Mouse (Mus musculus) gastrocnemius, postnatal 4 days (tissue): ENCODE measurements around the gene Prss30. TPM values are rescaled to one million over a fixed set of nuclear protein-coding genes. Genes with fewer than 3 reads are reported as not detected.

ENCODE experiments used
- DNase-seq, 2 experiments: peaks; one replicate each; pipeline ENCODE4 v3.0.0; 2021 to 2022; ENCODE audit warnings: low spot score in 2 of 2, mixed read lengths in 2 of 2
- long read RNA-seq, 2 experiments: library from polyadenylated mRNA; stranded (forward); transcript quantifications; one replicate each; pipeline ENCODE4 v2.0.0; 2021
- total RNA-seq, 2 experiments: library from RNA; stranded (reverse); gene quantifications; 2 replicates each; pipeline ENCODE4 v1.2.3; 2021

Gene Prss30
- not detected for total RNA-seq
- long read RNA-seq, experiment 1, result 0 reads
- long read RNA-seq, experiment 2, result 0 reads

DNA sequence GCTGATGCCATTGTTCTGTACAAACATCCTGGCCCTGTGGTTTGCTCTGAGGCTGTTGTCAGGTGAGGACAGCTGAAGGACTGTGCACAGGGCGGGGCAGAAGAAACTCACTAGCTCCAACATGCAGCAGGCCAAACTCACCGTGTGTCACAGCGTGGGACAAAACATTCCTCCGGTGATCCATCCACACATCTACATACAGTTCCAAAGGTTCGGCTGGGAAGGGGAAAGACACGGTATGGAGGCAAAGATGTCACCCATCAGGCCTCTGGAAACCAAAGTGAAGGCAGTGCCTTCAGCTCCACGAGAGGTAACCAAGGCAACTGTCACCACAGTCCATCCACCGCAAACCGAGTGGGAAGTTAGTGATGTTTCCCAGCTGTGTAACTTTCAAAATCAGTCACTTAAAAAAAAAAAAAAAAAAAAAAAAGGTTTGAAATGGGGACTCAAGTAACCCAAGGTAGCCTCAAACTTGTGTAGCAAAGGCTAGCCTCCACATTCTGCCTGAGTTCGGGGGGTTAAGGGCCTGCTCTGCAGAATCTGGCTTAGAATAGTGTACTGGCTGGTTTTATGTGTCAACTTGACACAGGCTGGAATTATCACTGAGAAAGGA is at the start of gene Prss30:
TSS of gene Prss30 (minus strand) at position 270 of the 613 bp plus-strand sequence.
- DNase-seq, result no peak

GRCm38 (mm10) chr17:24029477-24029876 is 49.1 kb upstream of the Prss30 start:
- DNase-seq, result no peak

DNA sequence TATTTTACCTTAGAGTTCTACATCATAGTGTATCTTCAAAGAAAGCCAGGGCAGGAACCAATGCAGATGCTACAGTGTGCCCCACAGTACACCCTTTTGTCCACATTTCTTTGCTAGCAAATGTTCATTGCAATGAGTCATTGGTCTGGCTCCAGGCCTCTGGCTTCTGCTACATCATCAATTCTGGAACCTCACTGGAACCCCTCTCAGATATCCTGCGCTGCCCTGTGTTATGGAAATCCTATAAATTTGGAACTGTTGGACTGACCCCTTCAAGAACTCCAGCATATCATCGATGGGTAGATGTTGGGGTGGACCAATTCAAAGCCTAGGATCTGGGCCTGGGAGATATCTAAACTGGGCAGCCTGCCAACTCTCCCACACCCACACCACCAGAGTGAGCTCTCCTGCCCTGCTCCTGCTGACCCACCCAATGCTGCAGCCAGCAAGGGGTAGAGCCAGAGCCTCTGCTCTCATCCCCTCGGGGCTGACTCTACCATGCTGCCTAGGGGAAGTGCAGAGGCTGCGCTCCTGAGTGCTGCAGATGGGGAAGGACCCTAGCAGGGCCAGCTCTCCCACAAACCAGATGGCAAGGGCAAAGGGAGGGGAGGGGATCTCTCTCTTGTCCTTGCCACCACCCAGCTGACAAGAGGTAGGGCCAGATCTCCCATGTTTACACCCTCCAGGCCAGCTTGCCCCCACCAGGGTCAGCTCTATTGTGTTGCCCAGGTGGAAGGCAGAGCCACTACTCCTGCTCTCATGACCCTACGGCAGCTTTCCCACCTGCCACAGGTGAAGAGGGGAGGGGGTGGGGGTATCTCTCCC is 41.2 kb upstream of the Prss30 start:
- DNase-seq, result peak in 1 of 2 experiments; percentile 42

GRCm38 (mm10) chr17:24020696-24021095 is 40.3 kb upstream of the Prss30 start:
- no peak for DNase-seq

- DNase-seq, result no peak
Measured at GRCm38 (mm10) chr17:24015727-24016126, 35.4 kb upstream of the Prss30 start.

DNA sequence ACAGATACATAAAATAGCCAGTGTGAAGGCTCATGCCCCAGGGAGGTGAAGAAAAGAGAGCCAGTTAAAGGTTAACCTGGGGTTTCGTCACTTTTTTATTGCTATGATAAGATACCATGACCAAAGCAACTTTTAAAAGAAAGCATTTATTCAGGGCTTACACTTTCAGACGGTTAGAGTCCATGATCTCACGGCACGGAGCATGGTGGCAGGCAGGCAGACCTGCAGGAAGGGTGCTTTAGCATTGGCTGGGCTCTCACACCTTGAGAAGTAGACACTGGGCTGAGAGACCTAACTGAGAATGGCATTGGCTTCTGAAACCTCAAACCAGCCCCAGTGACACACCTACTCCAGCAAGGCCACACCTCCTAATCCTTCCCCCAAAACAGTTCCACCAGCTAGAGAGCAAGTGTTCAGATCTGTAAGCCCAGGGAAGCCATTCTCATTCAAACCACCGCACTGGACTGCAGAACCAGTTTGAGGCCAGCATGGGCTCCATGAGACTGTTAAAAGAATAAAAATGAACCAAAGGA is 34.1 kb upstream of the Prss30 start:
- no peak for DNase-seq

- DNase-seq, result no peak
Measured at GRCm38 (mm10) chr17:24012921-24013320, 32.6 kb upstream of the Prss30 start.

- DNase-seq, result no peak
Measured at GRCm38 (mm10) chr17:24009617-24010016, 29.3 kb upstream of the Prss30 start.

DNA sequence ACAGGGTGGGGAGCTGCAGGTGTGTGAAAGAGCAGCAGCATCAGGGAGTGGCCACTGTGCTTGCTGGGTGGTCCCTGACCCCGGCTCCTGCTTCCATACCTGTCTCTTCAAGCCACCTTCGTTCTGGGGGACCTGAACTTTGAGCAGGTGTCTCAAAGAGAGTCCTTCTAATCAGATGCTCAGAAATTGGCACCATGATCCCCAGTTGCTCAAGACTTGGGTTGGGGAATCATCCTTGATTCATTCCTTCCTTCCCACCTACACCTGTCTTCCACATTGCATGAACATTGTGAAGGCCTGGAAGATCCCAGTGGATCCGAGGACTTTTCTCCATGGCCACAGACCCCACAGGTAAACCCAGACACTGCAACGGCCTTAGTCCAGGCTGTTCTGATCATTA is 27.7 kb upstream of the Prss30 start:
- no peak for DNase-seq

- no peak for DNase-seq
Measured at GRCm38 (mm10) chr17:24007391-24007790, 27.0 kb upstream of the Prss30 start.

- no peak for DNase-seq
Measured at GRCm38 (mm10) chr17:24006930-24007329, 26.6 kb upstream of the Prss30 start.

- DNase-seq, result no peak
Measured at GRCm38 (mm10) chr17:24005049-24005448, 24.7 kb upstream of the Prss30 start.

DNA sequence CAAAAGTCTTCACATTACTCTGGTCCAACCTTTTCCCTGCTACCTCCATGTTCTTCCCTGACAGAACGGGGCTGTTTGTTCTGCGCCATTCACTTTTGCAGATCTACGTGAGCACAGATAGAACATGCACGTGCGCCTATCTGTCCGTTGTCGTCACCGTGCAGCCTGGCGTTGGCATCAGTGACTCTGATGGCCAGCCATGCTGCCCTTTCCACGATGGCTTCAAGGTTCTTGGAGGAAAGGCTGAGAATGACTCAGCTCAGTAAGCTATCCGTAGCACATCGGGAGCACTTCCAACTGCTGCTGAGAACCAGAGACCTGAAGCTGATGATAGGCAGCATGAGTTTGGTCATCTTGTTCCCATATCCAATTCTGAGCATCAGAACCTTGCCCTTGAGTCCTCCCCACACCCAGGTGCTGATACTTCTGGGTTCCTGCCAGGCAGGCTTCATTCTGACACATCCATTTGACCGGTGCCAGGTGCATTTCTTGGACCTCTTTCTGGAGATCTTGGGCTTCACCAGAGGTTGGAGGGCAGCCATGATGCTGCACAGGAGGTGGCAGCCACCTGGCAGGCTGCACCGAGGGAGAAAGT is 23.8 kb upstream of the Prss30 start:
- DNase-seq, result no peak

DNA sequence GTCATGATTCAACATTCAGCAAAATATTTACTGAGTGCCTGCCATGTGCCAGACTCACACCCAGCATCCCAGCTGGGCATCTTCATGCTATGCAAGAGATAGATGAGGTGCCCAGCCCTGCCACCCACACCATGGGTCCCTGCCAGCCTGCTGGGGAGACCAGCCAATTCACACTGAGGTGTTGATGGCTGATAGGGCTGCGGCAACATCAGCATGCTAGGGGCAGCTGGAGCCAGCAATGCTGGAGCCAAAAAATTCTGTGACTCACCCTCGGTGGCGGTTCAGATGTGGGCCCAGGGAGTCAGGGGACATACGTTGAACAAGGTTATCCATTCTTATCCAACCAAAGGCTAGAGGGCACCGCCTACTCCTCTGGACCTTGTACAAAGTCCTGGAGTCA is 20.0 kb upstream of the Prss30 start:
- DNase-seq, result peak in 1 of 2 experiments; percentile 26

DNA sequence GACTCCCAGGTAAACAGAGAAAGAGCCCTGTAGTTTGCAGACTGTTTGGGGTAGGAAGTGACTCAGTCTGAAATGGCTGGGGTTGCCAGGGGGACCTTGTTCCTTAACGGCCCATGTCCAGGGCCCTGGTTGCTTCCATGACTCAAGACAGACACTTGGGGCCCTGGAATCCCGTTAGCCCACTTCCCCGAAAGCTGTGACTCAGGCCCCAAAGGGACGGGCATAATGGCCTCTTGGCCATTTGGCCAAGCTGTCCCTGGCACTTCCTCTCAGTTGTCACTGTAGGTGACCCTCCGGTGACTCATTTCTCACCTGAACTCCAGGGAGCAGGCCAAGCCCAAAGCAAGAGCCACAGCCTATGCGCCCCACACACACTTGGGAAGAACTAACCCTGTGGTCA is 18.0 kb upstream of the Prss30 start:
- no peak for DNase-seq

GRCm38 (mm10) chr17:23997901-23998300 is 17.5 kb upstream of the Prss30 start, which contains the start of gene Prss22:
Gene Prss22 (minus strand): TSS chr17:23998100.
- DNase-seq, result no peak

- no peak for DNase-seq
Measured at GRCm38 (mm10) chr17:23995421-23995820, 15.1 kb upstream of the Prss30 start.

DNA sequence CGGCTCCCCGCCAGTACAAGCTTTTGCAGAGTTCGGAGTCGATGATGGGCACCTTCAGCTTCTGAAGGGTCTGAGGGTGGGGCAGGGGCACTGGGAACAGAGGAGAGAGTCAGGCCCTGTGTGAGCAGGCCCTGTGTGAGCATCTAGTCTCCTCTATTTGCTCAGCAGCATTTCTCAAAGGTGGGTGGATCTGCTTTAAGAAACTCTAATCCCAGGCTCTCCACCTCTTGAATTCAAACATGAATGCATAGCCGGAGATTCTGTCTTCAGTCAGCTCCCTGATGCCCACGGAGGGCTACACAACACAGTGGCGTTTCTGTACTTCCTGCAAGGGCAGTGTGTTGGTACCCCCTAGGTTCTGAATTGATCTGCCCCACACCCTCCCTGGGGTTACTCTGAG is 14.3 kb upstream of the Prss30 start:
- no peak for DNase-seq

DNA sequence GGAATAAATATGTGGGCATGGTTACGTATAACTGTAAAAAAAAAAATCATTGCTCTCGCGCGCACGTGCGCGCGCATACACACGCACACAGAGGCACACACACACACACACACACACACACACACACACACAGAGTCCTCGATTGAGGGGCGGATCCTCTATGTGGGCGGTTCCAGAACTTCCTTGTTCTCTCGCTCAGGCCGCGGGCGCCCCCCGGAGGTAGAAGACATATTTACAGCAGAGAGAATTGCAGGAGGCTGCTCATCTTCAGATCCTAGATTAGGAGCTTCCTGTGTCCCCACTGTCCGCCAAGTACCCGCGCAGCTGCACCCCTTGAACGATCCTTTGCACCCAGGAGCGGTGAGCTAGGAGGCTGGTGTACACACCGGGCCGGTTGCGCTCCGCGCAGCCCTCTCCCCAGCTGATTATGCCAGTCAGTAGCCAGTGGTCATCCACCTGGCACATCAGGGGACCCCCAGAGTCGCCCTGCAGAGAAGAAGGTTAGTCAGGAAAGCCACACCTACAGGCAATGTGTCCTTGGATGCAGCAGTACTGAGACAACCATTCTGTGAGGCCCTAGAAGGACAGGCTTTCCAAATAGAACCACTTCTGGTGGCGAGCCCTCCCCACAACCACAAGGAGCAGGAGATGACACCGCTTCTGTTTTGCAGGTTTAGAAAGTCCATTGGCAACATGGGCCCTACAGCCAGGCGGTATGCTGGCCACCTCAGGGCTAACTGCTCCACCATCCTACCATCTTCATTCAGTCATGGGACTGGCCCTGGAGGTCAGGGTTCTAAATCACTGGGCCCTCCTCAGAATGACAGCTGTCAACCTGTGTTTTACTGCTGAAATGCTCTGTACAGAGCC is 13.4 kb upstream of the Prss30 start:
- DNase-seq, result peak; percentile 88 to 94

DNA sequence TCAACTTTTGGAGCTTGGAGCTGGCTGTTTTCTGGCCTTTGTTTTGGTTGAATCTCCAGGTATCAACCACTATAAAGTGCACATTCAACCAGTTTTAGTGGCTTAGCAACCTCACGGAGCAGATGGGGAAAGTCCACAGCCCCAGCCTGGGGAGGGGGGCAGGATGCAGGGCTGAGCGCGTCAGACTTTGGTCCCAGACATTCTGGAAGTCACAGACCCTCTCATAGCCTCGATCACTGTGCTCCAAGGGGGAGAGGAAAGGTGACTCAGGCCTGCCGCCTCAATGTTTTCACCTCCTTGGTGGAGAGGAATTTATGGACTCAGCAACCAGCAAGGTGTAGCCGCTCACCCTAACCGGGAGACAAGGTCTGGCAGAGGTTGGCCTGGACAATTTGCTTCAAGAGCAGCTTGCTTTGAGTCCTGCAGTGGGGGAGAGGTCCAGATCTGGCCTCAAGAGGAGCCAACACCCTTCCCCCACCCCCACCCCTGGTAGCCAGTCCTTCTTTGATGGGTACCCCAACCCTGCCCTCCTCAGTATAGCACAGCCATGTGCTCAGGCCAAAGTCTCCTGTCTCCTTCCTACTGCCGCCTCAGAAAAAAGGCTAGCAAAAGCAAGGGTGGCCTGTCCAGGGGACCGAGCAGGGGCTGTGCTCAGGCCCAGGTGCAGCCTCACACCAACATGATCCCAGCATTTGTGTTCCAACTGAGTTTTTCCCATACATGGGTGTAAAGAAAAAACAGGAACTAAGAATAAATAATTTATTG is 12.6 kb upstream of the Prss30 start:
- DNase-seq, result no peak
